Mouse (Mus musculus) heart, embryonic 14.5 days (tissue): ENCODE results near the gene Apaf1. TPM values are rescaled to one million over a fixed set of nuclear protein-coding genes. Genes with fewer than 3 reads are reported as not detected.

Source experiments
- ATAC-seq: fragments of 200-750 bp; cut with Nextera tagmentation; 2 replicates; pipeline ENCODE4 v1.8.0; 2017; ENCODE audit warnings: low read depth, moderate TSS enrichment; ENCODE audit not compliant: insufficient number of reproducible peaks, insufficient read depth, low FRiP score
- H3K27ac ChIP-seq, 2 experiments: fragments of 200-500 bp in 1 of 2; fragments of 300-500 bp in 1 of 2; sonication (generic) in 1 of 2; replicated peaks in 1 of 2; 2 replicates each; pipeline ENCODE4 v1.5.1; 2012 to 2014; ENCODE audit warnings: low read depth in 2 of 2, low read length in 2 of 2, control low read depth in 1 of 2, mild to moderate bottlenecking in 1 of 2, mixed read lengths in 1 of 2; ENCODE audit not compliant: control insufficient read depth in 1 of 2, insufficient read depth in 1 of 2
- H3K27me3 ChIP-seq: fragments of 300-500 bp; sonication (generic); 2 replicates; pipeline ENCODE4 v1.6.1; 2014; ENCODE audit warnings: mild to moderate bottlenecking, low read length, control low read depth; ENCODE audit not compliant: control insufficient read depth, insufficient read depth
- H3K36me3 ChIP-seq: fragments of 300-500 bp; sonication (generic); 2 replicates; pipeline ENCODE4 v1.6.1; 2014; ENCODE audit warnings: mild to moderate bottlenecking, control low read depth, low read length, mixed read lengths; ENCODE audit not compliant: control insufficient read depth, insufficient read depth
- H3K4me1 ChIP-seq, 2 experiments: fragments of 200-500 bp in 1 of 2; fragments of 300-500 bp in 1 of 2; sonication (generic) in 1 of 2; 2 replicates each; pipeline ENCODE4 v1.6.1; 2012 to 2014; ENCODE audit warnings: low read length in 2 of 2, control low read depth in 1 of 2, mixed read lengths in 1 of 2; ENCODE audit not compliant: control insufficient read depth in 2 of 2, insufficient read depth in 2 of 2
- H3K4me2 ChIP-seq: fragments of 300-500 bp; sonication (generic); 2 replicates; pipeline ENCODE4 v1.6.1; 2014; ENCODE audit warnings: mild to moderate bottlenecking, low read length
- H3K4me3 ChIP-seq, 2 experiments: fragments of 200-500 bp in 1 of 2; fragments of 300-500 bp in 1 of 2; sonication (generic) in 1 of 2; 2 replicates each; pipeline ENCODE4 v1.5.1; 2012 to 2014; ENCODE audit warnings: low read length in 2 of 2, mild to moderate bottlenecking in 2 of 2, control low read depth in 1 of 2, low read depth in 1 of 2, moderate library complexity in 1 of 2; ENCODE audit not compliant: control insufficient read depth in 1 of 2, insufficient read depth in 1 of 2
- H3K9ac ChIP-seq: fragments of 300-500 bp; sonication (generic); 2 replicates; pipeline ENCODE4 v1.6.1; 2014; ENCODE audit warnings: mild to moderate bottlenecking, low read length
- H3K9me3 ChIP-seq: fragments of 300-500 bp; sonication (generic); 2 replicates; pipeline ENCODE4 v1.6.1; 2016; ENCODE audit warnings: low read length, control low read depth; ENCODE audit not compliant: control insufficient read depth
- WGBS: fragments of 180-500 bp; shearing (Covaris S2); extraction: QIAGEN DNeasy Blood & Tissue Kit; methylation state at CpG from one replicate; pipeline ENCODE4 v1.1.7; 2014; 5-methylcytosine and 5-hydroxymethylcytosine counted together
- polyA plus RNA-seq: library from polyadenylated mRNA; unstranded; fragments of >200 nt; fragmentation: Nextera tagmentation; extraction: Ambion mirVana; gene quantifications from 2 replicates; pipeline ENCODE4 v1.2.1, GENCODE M21; 2014

Apaf1 gene
- 17.3 and 19.2 TPM in 2 replicates for polyA plus RNA-seq

- peak; percentile 97 for ATAC-seq
- peak within 1 kb of the TSS; percentile 88 for H3K4me2 ChIP-seq
- H3K27ac ChIP-seq: peak within 1 kb of the TSS; percentile 63 to 89
- peak within 1 kb of the TSS; percentile 81 to 95 for H3K4me3 ChIP-seq
- H3K36me3 ChIP-seq: peaks cover 18% of the 10 kb centered on the region
- under 1% methylated on average over 87 of the region's 87 CpGs for WGBS
- H3K27me3 ChIP-seq: no peaks in the 10 kb centered on the region
- H3K4me1 ChIP-seq: peaks cover 0 to 8% of the 10 kb centered on the region in 2 experiments; a peak in 2 of 4 replicates
- peak within 1 kb of the TSS; percentile 91 for H3K9ac ChIP-seq
- no peaks in the 10 kb centered on the region for H3K9me3 ChIP-seq
Measured at GRCm38 (mm10) chr10:91082550-91083392, at the start of gene Apaf1, which contains the start of gene Ikbip. Gene Apaf1, minus strand, starts transcription at chr10:91082770. Gene Ikbip, plus strand, starts transcription at chr10:91082940.

DNA sequence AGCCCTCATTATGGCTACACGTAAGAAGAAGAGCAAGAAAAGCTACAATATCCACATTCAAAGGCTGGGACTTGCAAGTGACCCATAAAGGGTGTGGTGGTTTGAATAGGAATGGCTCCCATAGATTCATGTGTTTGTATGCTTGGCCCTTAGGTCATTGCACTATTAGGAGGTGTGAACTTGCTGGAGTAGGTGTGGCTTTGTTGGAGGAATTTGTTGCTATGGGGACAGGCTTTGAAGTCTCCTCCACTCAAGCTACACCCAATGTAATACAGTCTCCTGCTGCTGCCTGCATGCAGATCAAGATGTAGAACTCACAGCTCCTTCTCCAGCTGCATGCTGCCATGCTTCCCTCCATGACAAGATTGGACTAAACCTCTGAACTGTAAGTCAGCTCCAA is 49.0 kb upstream of the Apaf1 start:
- Histone ChIP-seq H3K27ac (no peak overlapping the region), H3K27me3 (no peaks in the 10 kb centered on the region), H3K9ac (no peak overlapping the region), H3K4me1 (peaks cover 4 to 8% of the 10 kb centered on the region in 2 experiments), H3K4me3 (no peak overlapping the region), H3K36me3 (no peaks in the 10 kb centered on the region), H3K4me2 (no peak overlapping the region), H3K9me3 (0 out of 2 replicates have a peak, but pooled peaks cover 3% of the 10 kb centered on the region)
- 88% methylated on average over 1 of the region's 1 CpGs for WGBS
- no peak for ATAC-seq

GRCm38 (mm10) chr10:91130792-91131191 is 48.2 kb upstream of the Apaf1 start:
- 95% methylated on average over 3 of the region's 3 CpGs for WGBS
- H3K9ac ChIP-seq: no peak overlapping the region

DNA sequence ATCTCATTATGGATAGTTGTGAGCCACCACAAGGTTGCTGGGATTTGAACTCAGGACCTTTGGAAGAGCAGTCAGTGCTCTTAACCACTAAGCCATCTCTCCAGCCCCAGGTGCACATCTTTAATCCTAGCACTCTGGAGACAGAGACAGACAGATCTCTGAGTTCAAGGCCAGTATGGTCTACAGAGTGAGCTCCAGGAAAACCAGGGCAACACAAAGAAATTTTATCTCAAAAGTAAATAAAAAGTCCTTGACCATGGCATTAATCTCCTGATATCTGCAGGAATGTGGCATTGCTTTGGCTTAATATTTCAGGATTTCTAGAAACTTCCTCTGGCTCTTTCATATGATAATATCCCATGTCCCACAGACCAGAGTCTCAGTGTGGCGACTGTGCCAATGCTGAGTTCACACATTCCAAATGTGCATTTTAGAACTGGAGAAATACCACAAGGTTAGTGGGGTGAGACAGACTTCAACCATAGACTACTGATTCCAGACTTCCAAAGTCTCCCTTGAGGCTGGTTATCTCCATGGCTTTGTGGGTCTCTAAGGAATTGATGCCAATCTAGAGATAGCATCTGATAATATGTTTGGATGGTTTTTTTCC is 46.1 kb upstream of the Apaf1 start:
- H3K4me2 ChIP-seq: no peak overlapping the region
- 92% methylated on average over 1 of the region's 1 CpGs for WGBS
- H3K9me3 ChIP-seq: 0 out of 2 replicates have a peak, but pooled peaks cover 3% of the 10 kb centered on the region
- peaks cover 7 to 8% of the 10 kb centered on the region in 2 experiments for H3K4me1 ChIP-seq
- H3K27me3 ChIP-seq: no peaks in the 10 kb centered on the region
- H3K4me3 ChIP-seq: no peak overlapping the region
- H3K27ac ChIP-seq: no peak overlapping the region
- no peak for ATAC-seq
- no peak overlapping the region for H3K9ac ChIP-seq
- H3K36me3 ChIP-seq: no peaks in the 10 kb centered on the region

More at GRCm38 (mm10) chr10:91130792-91131191, 48.2 kb upstream of the Apaf1 start:
- H3K36me3 ChIP-seq: no peaks in the 10 kb centered on the region
- no peak for ATAC-seq
- H3K27me3 ChIP-seq: no peaks in the 10 kb centered on the region
- H3K4me2 ChIP-seq: no peak overlapping the region
- peaks cover 6 to 8% of the 10 kb centered on the region in 2 experiments for H3K4me1 ChIP-seq
- H3K27ac ChIP-seq: no peak overlapping the region
- 0 out of 2 replicates have a peak, but pooled peaks cover 3% of the 10 kb centered on the region for H3K9me3 ChIP-seq
- H3K4me3 ChIP-seq: no peak overlapping the region

- H3K4me2 ChIP-seq: no peak overlapping the region
- H3K9ac ChIP-seq: no peak overlapping the region
- H3K9me3 ChIP-seq: 0 out of 2 replicates have a peak, but pooled peaks cover 3% of the 10 kb centered on the region
- no peak for ATAC-seq
- no peaks in the 10 kb centered on the region for H3K27me3 ChIP-seq
- peaks cover 3% of the 10 kb centered on the region for H3K36me3 ChIP-seq
- no peak overlapping the region for H3K4me3 ChIP-seq
- peak overlapping the region; percentile 79 to 95 for H3K27ac ChIP-seq
- WGBS: 41% methylated on average over 2 of the region's 2 CpGs
- H3K4me1 ChIP-seq: peaks cover 7 to 8% of the 10 kb centered on the region in 2 experiments
Measured at GRCm38 (mm10) chr10:91127395-91127794, 44.8 kb upstream of the Apaf1 start.

DNA sequence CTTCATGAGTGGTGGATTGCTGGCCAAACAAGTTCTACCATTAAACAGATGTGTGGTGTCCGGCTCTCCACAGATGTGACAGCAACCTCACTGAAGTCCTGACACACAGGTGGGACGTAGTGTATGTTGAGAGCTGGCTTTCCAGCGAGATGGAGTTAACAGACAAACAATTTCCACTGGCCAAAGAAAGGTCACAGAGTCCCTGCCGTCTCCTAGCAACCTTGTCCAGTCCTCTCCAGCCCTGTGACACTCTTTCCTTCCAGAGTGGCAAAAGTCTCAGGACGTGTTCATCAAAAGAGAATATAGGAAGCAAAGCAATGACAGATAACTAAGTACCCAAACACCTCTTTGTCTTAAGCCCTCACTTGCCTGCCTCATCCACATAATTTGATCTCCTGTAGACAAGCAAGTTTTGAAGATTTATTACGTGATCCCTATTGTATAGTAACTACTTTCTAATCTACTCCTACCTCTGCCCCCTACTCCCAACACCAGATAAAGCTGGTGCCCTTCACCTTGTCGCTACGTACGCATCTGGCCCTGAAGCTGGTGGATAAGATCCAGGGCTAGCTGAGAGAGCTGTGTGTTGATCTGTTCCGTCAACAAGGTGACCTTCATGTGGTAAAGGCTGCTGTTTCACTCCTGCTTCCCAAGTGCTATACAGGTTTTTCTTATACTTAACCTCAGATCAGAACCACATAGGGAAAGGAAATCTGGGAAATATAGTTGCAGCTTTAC is 44.2 kb upstream of the Apaf1 start:
- Histone ChIP-seq H3K9me3 (0 out of 2 replicates have a peak, but pooled peaks cover 3% of the 10 kb centered on the region), H3K9ac (0 out of 2 replicates have a peak overlapping the region, but pooled peaks have one; percentile 34), H3K4me3 (no peak overlapping the region), H3K4me2 (no peak overlapping the region), H3K27ac (peak overlapping the region; percentile 79 to 95), H3K4me1 (peaks cover 7 to 11% of the 10 kb centered on the region in 2 experiments), H3K27me3 (no peaks in the 10 kb centered on the region), H3K36me3 (peaks cover 9% of the 10 kb centered on the region)
- no peak for ATAC-seq
- 26% methylated on average over 10 of the region's 10 CpGs for WGBS
